Mouse (Mus musculus): Measurements from ENCODE around the gene Ap4s1. TPM values are rescaled to one million over a fixed set of nuclear protein-coding genes. Genes with fewer than 3 reads are reported as not detected.

Ap4s1 gene
- polyA plus RNA-seq, 2 experiments from 2014 or later: 15.8 to 16.7 TPM

Other genes starting within 250 kb of the Ap4s1 start
- gene Coch, start 97.7 kb upstream of the Ap4s1 start, polyA plus RNA-seq (2017; shearing (Covaris generic)): under 1 TPM in 1 of 2 experiments, not detected in 1; 0.16 TPM
- 10 to 100 TPM; 15.6 to 23.2 TPM for gene Strn3, start 864 bp downstream of the Ap4s1 start, polyA plus RNA-seq (2017; shearing (Covaris generic))
- 10 to 100 TPM; 58.5 to 73.1 TPM for gene Hectd1, start 138.5 kb downstream of the Ap4s1 start, polyA plus RNA-seq (2017; shearing (Covaris generic))

All from activated CD4-positive, CD25-positive, alpha-beta regulatory T cell, adult 4 months (primary cell).